Mouse (Mus musculus) cortical plate, adult 2 months (tissue): ENCODE data around the gene Bcas3.

Experiments
- CTCF ChIP-seq: fragments of 200-500 bp; IDR thresholded peaks from 2 replicates; pipeline ENCODE4 v1.5.1; 2011; ENCODE audit warnings: mild to moderate bottlenecking, control low read depth, low read length; ENCODE audit not compliant: insufficient read depth; ENCODE audit errors: extremely low read depth
- POLR2A ChIP-seq: fragments of 200-500 bp; IDR thresholded peaks from 2 replicates; pipeline ENCODE4 v1.6.1; 2011; ENCODE audit warnings: mild to moderate bottlenecking, low read length, control low read depth; ENCODE audit not compliant: insufficient read depth; ENCODE audit errors: extremely low read depth

DNA sequence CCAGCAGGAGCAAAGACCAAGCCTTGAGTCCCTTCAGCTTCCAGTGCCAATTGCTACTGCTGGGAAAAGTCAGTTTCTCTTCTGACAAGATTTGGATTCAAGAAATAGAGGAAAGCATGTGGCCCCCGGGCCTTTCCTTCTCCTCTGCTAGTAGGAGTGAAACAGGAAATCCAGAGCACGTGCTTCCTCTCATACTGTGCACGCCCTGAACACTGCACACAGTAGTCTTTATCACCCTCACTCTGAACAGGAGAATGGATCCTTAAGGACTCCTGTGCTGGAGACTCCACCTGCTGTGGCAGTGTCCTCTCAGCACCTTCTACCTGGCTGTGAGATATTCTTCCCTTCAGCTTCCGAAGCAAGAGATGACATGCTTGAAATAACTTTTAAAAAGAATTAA is 458.3 kb downstream of the Bcas3 start:
- TF ChIP-seq CTCF: no peak
- TF ChIP-seq POLR2A: no peak
